Mouse (Mus musculus) erythroblast, embryonic 14.5 days (primary cell): Measurements from ENCODE around the gene Prr22.

Experiments used
- GATA1 ChIP-seq: IDR thresholded peaks from 2 replicates; pipeline ENCODE4 v1.6.1; 2012; ENCODE audit warnings: low read length, inconsistent platforms, mixed read lengths
- TAL1 ChIP-seq: IDR thresholded peaks from 3 replicates; pipeline ENCODE4 v1.6.1; 2012; ENCODE audit warnings: low read length, inconsistent platforms, mixed read lengths

GRCm38 (mm10) chr17:56727659-56728058 lies 42.4 kb upstream of the Prr22 start:
- TF ChIP-seq GATA1: no peak
- TF ChIP-seq TAL1: no peak
